Mouse (Mus musculus): ENCODE measurements around the gene Ugt1a1. TPM values are rescaled to one million over a fixed set of nuclear protein-coding genes. Genes with fewer than 3 reads are reported as not detected.

The Ugt1a1 gene
- total and polyA plus RNA-seq, 3 experiments, result 0.19 TPM; not detected in 2

DNA sequence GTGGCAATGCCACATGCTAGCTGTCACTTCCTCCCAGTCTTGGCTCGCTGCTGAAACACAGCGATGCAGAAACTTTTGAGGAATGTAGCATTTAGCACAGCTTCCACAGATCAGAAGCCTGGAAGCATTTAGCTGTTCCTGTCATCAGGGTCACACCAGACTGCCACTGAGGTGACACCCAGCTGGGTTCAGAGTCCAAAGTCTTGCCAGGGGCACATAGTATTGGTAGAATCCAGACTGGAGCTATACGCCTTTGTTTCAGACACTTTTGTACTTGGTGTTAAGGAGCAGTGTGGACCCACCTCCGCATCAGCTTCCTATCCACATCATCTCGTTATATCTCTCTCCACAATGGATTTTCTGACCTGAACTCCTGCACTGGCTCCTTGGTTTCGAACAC, 41.8 kb downstream of the Ugt1a1 start:
- Histone ChIP-seq H3K4me1 (ENCODE audit: control insufficient read depth in 1 of 2, insufficient read depth in 2 of 2) (no peaks in the 10 kb centered on the region), H3K27me3 (replicated peaks) (peaks cover 13% of the 10 kb centered on the region), H3K4me2 (ENCODE audit: insufficient read depth, low read depth, poor library complexity, severe bottlenecking) (no peak overlapping the region), H3K4me3 (replicated peaks in 1 of 3; ENCODE audit: low read depth in 2 of 3, low read length in 2 of 3, poor library complexity in 1 of 3) (no peak overlapping the region), H3K9ac (ENCODE audit: insufficient read depth, low read depth) (no peak overlapping the region), H3K27ac (ENCODE audit: insufficient read depth, low read depth) (no peak overlapping the region), H3K9me3 (replicated peaks; ENCODE audit: low read length) (peaks cover 78% of the 10 kb centered on the region), H3K36me3 (replicated peaks in 1 of 2; ENCODE audit: control insufficient read depth in 1 of 2, insufficient read depth in 1 of 2, low read length in 1 of 2) (no peaks in the 10 kb centered on the region), H3K79me2 (replicated peaks; ENCODE audit: control insufficient read depth, extremely low read depth, insufficient read depth, poor library complexity, severe bottlenecking) (no peaks in the 10 kb centered on the region)
- TF ChIP-seq NELFE (IDR thresholded peaks at IDR 0.05; ENCODE audit: low read depth, low read length), result no peak
- TF ChIP-seq RCOR1 (conservative IDR thresholded peaks at IDR 0.05; ENCODE audit: low read depth, low read length), result no peak
- TF ChIP-seq ZMIZ1 (IDR thresholded peaks at IDR 0.05; ENCODE audit: low read depth, low read length), result no peak
- TF ChIP-seq HCFC1 (IDR thresholded peaks at IDR 0.05; ENCODE audit: low read depth, low read length), result no peak
- TF ChIP-seq MAX (IDR thresholded peaks at IDR 0.05; ENCODE audit: low read length), result no peak
- no peak for TF ChIP-seq ZNF384 (IDR thresholded peaks at IDR 0.05; ENCODE audit: low read depth, low read length)
- no peak for TF ChIP-seq POLR2A (IDR thresholded peaks at IDR 0.05; ENCODE audit: low read depth, low read length)
- no peak for TF ChIP-seq RAD21 (IDR thresholded peaks at IDR 0.05; ENCODE audit: low read depth, low read length)
- no peak for TF ChIP-seq MAFK (IDR thresholded peaks at IDR 0.05; ENCODE audit: insufficient replicate concordance, low read length)
- TF ChIP-seq ZKSCAN1 (IDR thresholded peaks at IDR 0.05; ENCODE audit: borderline replicate concordance, low read depth, low read length), result no peak
- TF ChIP-seq JUN (IDR thresholded peaks at IDR 0.05; ENCODE audit: insufficient read depth, low read depth, low read length), result no peak
- no peak for TF ChIP-seq UBTF (IDR thresholded peaks at IDR 0.05; ENCODE audit: low read depth, low read length)
- TF ChIP-seq NRF1 (IDR thresholded peaks at IDR 0.05; ENCODE audit: low read depth, low read length), result no peak
- no peak for TF ChIP-seq ZC3H11A (IDR thresholded peaks at IDR 0.05; ENCODE audit: low read depth, low read length)
- TF ChIP-seq MAZ (IDR thresholded peaks at IDR 0.05; ENCODE audit: low read depth, low read length), result no peak
- TF ChIP-seq MXI1 (IDR thresholded peaks at IDR 0.05; ENCODE audit: low read depth, low read length), result no peak
- TF ChIP-seq CHD2 (IDR thresholded peaks at IDR 0.05; ENCODE audit: low read length), result no peak
- TF ChIP-seq POLR2AphosphoS2 (IDR thresholded peaks at IDR 0.05; ENCODE audit: low read depth, low read length), result no peak
- TF ChIP-seq USF2 (conservative IDR thresholded peaks at IDR 0.05; ENCODE audit: low read depth, low read length), result no peak
- TF ChIP-seq TCF12 (IDR thresholded peaks at IDR 0.05; ENCODE audit: low read depth, low read length), result no peak
- dilution Hi-C loops (cut with MboI; ENCODE audit: extremely low pct_ligation_motif_present, extremely low pct_unique_long_range_greater_than_20kb, low sequenced_read_pairs) (no loop called here), in situ Hi-C loops (cut with MboI; ENCODE audit: low pct_ligation_motif_present, low pct_unique_long_range_greater_than_20kb, low sequenced_read_pairs) (no loop called here)
- DNase-seq (ENCODE audit: extremely low read depth), result no peak

GRCm38 (mm10) chr1:88254793-88255465, 43.2 kb downstream of the Ugt1a1 start:
- Histone ChIP-seq H3K4me2 (ENCODE audit: insufficient read depth, low read depth, poor library complexity, severe bottlenecking) (no peak overlapping the region), H3K4me1 (ENCODE audit: control insufficient read depth in 1 of 2, insufficient read depth in 2 of 2) (peaks cover 0 to 10% of the 10 kb centered on the region in 2 experiments; a peak in 2 of 4 replicates), H3K36me3 (replicated peaks in 1 of 2; ENCODE audit: control insufficient read depth in 1 of 2, insufficient read depth in 1 of 2, low read length in 1 of 2) (peaks cover 0 to 6% of the 10 kb centered on the region in 2 experiments), H3K4me3 (replicated peaks in 1 of 3; ENCODE audit: low read depth in 2 of 3, low read length in 2 of 3, poor library complexity in 1 of 3) (no peak overlapping the region), H3K9me3 (replicated peaks; ENCODE audit: low read length) (peaks cover 67% of the 10 kb centered on the region), H3K9ac (ENCODE audit: insufficient read depth, low read depth) (no peak overlapping the region), H3K79me2 (replicated peaks; ENCODE audit: control insufficient read depth, extremely low read depth, insufficient read depth, poor library complexity, severe bottlenecking) (no peaks in the 10 kb centered on the region), H3K27me3 (replicated peaks) (peaks cover 10% of the 10 kb centered on the region), H3K27ac (ENCODE audit: insufficient read depth, low read depth) (no peak overlapping the region)
- in situ Hi-C loops (cut with MboI; ENCODE audit: low pct_ligation_motif_present, low pct_unique_long_range_greater_than_20kb, low sequenced_read_pairs) (no loop called here), dilution Hi-C loops (cut with MboI; ENCODE audit: extremely low pct_ligation_motif_present, extremely low pct_unique_long_range_greater_than_20kb, low sequenced_read_pairs) (no loop called here)
- TF ChIP-seq ZNF384 (IDR thresholded peaks at IDR 0.05; ENCODE audit: low read depth, low read length) (no peak), MXI1 (IDR thresholded peaks at IDR 0.05; ENCODE audit: low read depth, low read length) (no peak), ETS1 (conservative IDR thresholded peaks at IDR 0.05; ENCODE audit: low read depth, low read length) (no peak), NELFE (IDR thresholded peaks at IDR 0.05; ENCODE audit: low read depth, low read length) (no peak), RAD21 (IDR thresholded peaks at IDR 0.05; ENCODE audit: low read depth, low read length) (no peak), UBTF (IDR thresholded peaks at IDR 0.05; ENCODE audit: low read depth, low read length) (no peak), CHD2 (IDR thresholded peaks at IDR 0.05; ENCODE audit: low read length) (no peak)
- no peak for DNase-seq (ENCODE audit: extremely low read depth)

All from CH12.LX (cell line).